Mouse (Mus musculus) olfactory bulb, adult 2 months (tissue): ENCODE measurements around the gene Mettl7a2.

ENCODE experiments used
- CTCF ChIP-seq: fragments of 200-500 bp; IDR thresholded peaks from 2 replicates; pipeline ENCODE4 v1.5.1; 2012; ENCODE audit warnings: low read depth, mild to moderate bottlenecking, low read length, moderate library complexity; ENCODE audit not compliant: insufficient read depth
- POLR2A ChIP-seq: fragments of 200-500 bp; IDR thresholded peaks from 2 replicates; pipeline ENCODE4 v1.6.1; 2012; ENCODE audit warnings: mild to moderate bottlenecking, low read depth, low read length, moderate library complexity; ENCODE audit not compliant: insufficient read depth

DNA sequence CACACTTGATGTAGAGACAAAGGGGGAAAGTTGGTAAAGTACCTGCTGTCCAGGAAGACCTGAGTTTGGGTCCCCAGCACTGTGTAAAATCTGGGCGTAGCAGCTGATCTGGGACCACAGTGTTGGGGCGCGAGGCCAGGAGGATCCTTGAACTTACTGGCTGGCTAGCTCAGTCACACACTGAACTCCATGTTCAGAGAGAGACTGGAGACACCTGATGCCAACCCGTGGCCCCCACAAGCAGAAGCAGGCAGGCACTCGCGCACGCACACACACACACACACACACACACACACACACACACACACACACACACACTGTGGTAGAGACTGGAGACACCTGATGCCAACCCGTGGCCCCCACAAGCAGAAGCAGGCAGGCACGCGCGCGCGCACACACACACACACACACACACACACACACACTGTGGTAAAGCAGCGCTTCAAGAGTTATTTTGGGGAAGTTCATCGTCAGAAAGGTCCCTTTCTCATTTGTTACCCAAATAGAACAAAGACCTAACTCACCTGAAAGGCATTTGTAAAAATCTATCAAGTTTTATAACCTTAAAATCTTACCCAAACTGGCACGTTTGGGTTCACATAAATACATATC lies 35.3 kb downstream of the Mettl7a2 start:
- TF ChIP-seq POLR2A, result no peak
- TF ChIP-seq CTCF, result no peak
